In the genomic region with DNA sequence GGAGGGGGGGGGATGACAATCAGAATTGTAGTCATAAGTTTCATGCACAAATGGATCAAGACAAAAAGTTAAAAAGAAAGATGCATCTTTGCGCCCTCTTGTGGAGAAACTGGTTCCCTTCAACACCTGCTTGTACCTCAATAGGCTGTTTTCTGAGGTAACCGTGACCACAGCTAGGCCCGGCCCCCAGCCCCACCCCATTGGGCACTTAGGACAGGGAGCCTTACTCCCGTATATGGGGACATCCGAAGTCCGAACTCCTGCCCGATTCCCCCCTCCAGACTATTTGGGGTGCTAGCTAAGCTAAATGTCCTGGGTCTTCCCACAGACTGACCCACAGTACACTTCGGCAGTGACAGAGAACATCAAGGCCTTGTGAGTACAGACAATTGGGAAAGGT, we compare ENCODE assay signal across 7 mouse cellular contexts. TPM values are rescaled to one million over a fixed set of nuclear protein-coding genes. Genes with fewer than 3 reads are reported as not detected.
DNase-seq lines count a peak whose midpoint lies in the region; ATAC-seq and TF ChIP-seq lines count a peak whose summit lies in the region.

No protein-coding gene starts in this region.

- H3K27ac ChIP-seq in heart, embryonic 12.5 days (ENCODE audit: poor library complexity, severe bottlenecking) = no peak overlapping the region
- no peak overlapping the region for H3K27ac ChIP-seq in stomach, embryonic 15.5 days

- peak; percentile 59 to 79 for DNase-seq in cerebellum, postnatal 25 days
- DNase-seq in kidney, postnatal 36 days = peak; percentile 71 to 80

- TF ChIP-seq CTCF in C2C12 (IDR thresholded peaks at IDR 0.05; ENCODE audit: control insufficient read depth, insufficient read depth, insufficient read length) (peak; percentile 44), E14TG2a.4 (conservative IDR thresholded peaks at IDR 0.05; ENCODE audit: low read length) (peak; percentile 36)

- H3K79me2 ChIP-seq in C2C12 (ENCODE audit: control insufficient read depth, insufficient read depth) = peaks cover 55% of the 10 kb centered on the region

- H3K27me3 ChIP-seq in C2C12 (ENCODE audit: control insufficient read depth, insufficient read depth, insufficient read length) (no peaks in the 10 kb centered on the region), E14TG2a.4 (ENCODE audit: insufficient read depth, low read length) (peaks cover 91% of the 10 kb centered on the region)
- peaks cover 49% of the 10 kb centered on the region for H3K27me3 ChIP-seq in heart, embryonic 12.5 days (replicated peaks)
- H3K27me3 ChIP-seq in stomach, embryonic 15.5 days (replicated peaks) = no peaks in the 10 kb centered on the region

- H3K9ac ChIP-seq in heart, embryonic 12.5 days = no peak overlapping the region
- H3K9ac ChIP-seq in stomach, embryonic 15.5 days = no peak overlapping the region

- no peaks in the 10 kb centered on the region for H3K9me3 ChIP-seq in E14TG2a.4 (ENCODE audit: low read length)
- no peaks in the 10 kb centered on the region for H3K9me3 ChIP-seq in heart, embryonic 12.5 days (replicated peaks)
- H3K9me3 ChIP-seq in stomach, embryonic 15.5 days = no peaks in the 10 kb centered on the region

- peak overlapping the region; percentile 78 for H3K4me2 ChIP-seq in heart, embryonic 12.5 days
- peak overlapping the region; percentile 49; the same call in 1 of the 2 replicates for H3K4me2 ChIP-seq in stomach, embryonic 15.5 days

- H3K36me3 ChIP-seq in C2C12 (ENCODE audit: control insufficient read depth, insufficient read depth) (peaks cover 77% of the 10 kb centered on the region), E14TG2a.4 (ENCODE audit: insufficient read depth, low read length) (peaks cover 45% of the 10 kb centered on the region)
- peaks cover 42% of the 10 kb centered on the region for H3K36me3 ChIP-seq in heart, embryonic 12.5 days
- peaks cover 25% of the 10 kb centered on the region for H3K36me3 ChIP-seq in stomach, embryonic 15.5 days

- H3ac ChIP-seq in C2C12 (ENCODE audit: control insufficient read depth, insufficient read length, low read depth) = no peak overlapping the region

- no peak overlapping the region for H3K4me3 ChIP-seq in C2C12 (ENCODE audit: insufficient read depth, poor library complexity, severe bottlenecking)
- H3K4me3 ChIP-seq in E14TG2a.4 (replicated peaks; ENCODE audit: low read length) = peak overlapping the region; percentile 37; the same call in 1 of the 2 replicates
- H3K4me3 ChIP-seq in heart, embryonic 12.5 days = peak overlapping the region; percentile 35; the same call in 1 of the 2 replicates
- peak overlapping the region; percentile 23; the same call in 1 of the 2 replicates for H3K4me3 ChIP-seq in stomach, embryonic 15.5 days (replicated peaks)

- H3K4me1 ChIP-seq in E14TG2a.4 (replicated peaks; ENCODE audit: low read depth, low read length) = peaks cover 95% of the 10 kb centered on the region
- H3K4me1 ChIP-seq in heart, embryonic 12.5 days (replicated peaks) = peaks cover 24% of the 10 kb centered on the region
- H3K4me1 ChIP-seq in stomach, embryonic 15.5 days = peaks cover 37% of the 10 kb centered on the region

- peaks cover 32% of the 10 kb centered on the region for H3K79me3 ChIP-seq in C2C12 (ENCODE audit: low read depth)

- no peak for ATAC-seq in heart, embryonic 12.5 days (ENCODE audit: insufficient number of reproducible peaks, low FRiP score)
- peak; percentile 47 for ATAC-seq in megakaryocyte progenitor cell, adult 5-6 weeks (replicated peaks; ENCODE audit: poor library complexity)
- 0 out of 2 replicates have a peak, but pooled peaks have one; percentile 23 for ATAC-seq in stomach, embryonic 15.5 days (ENCODE audit: insufficient read depth, low FRiP score, low read depth)

- 21% methylated on average over 8 of the region's 8 CpGs for WGBS in heart, embryonic 12.5 days
- 22% methylated on average over 8 of the region's 8 CpGs for WGBS in stomach, embryonic 15.5 days

TF ChIP-seq in C2C12, 6 proteins besides CTCF, POLR2A, EP300 and RAD21:
- TF ChIP-seq CEBPB (IDR thresholded peaks at IDR 0.05; ENCODE audit: low read depth) = no peak
- no peak for TF ChIP-seq FOSL1 (IDR thresholded peaks at IDR 0.05; ENCODE audit: insufficient read depth, low read length, poor library complexity, severe bottlenecking)
- TF ChIP-seq MYOD1 (IDR thresholded peaks at IDR 0.05; ENCODE audit: control insufficient read depth, insufficient read length, low read depth) = no peak
- TF ChIP-seq USF1 (IDR thresholded peaks at IDR 0.05; ENCODE audit: low read depth) = no peak
- no peak for TF ChIP-seq MYOG (IDR thresholded peaks at IDR 0.05; ENCODE audit: control insufficient read depth, extremely low read depth, insufficient read length)
- TF ChIP-seq MAX (IDR thresholded peaks at IDR 0.05) = no peak

RNA-seq across cellular contexts. Expression of a gene that starts 7.0 kb away (rescaled TPM):
- 1.3 TPM for polyA plus RNA-seq in C2C12 (2012; fragmentation: generic; extraction: Trizol)
- polyA plus RNA-seq in heart, embryonic 12.5 days (2016; fragmentation: Nextera tagmentation; extraction: Ambion mirVana) = 0.63 and 0.70 TPM in 2 replicates
- total RNA-seq in megakaryocyte progenitor cell, adult 5-6 weeks (2015) = 0.74 and 1.1 TPM in 2 replicates
- 1.4 TPM in 1 of 2 replicates, not detected in the other for total RNA-seq in megakaryocyte progenitor cell, adult 5-6 weeks (2017)
- polyA plus RNA-seq in stomach, embryonic 15.5 days (2015; fragmentation: Nextera tagmentation; extraction: Ambion mirVana) = 3.7 and 4.5 TPM in 2 replicates

RNA-seq across cellular contexts. Expression of a gene that starts 20.7 kb away (rescaled TPM):
- 139 TPM for polyA plus RNA-seq in C2C12 (2012; fragmentation: generic; extraction: Trizol)
- 35.4 and 39.3 TPM in 2 replicates for polyA plus RNA-seq in heart, embryonic 12.5 days (2016; fragmentation: Nextera tagmentation; extraction: Ambion mirVana)
- 17.4 and 18.9 TPM in 2 replicates for total RNA-seq in megakaryocyte progenitor cell, adult 5-6 weeks (2015)
- total RNA-seq in megakaryocyte progenitor cell, adult 5-6 weeks (2017) = 10.8 and 16.2 TPM in 2 replicates
- 29.1 and 29.7 TPM in 2 replicates for polyA plus RNA-seq in stomach, embryonic 15.5 days (2015; fragmentation: Nextera tagmentation; extraction: Ambion mirVana)

RNA-seq across cellular contexts. Expression of a gene that starts 20.8 kb away (rescaled TPM):
- polyA plus RNA-seq in C2C12 (2012; fragmentation: generic; extraction: Trizol) = 660 TPM
- polyA plus RNA-seq in heart, embryonic 12.5 days (2016; fragmentation: Nextera tagmentation; extraction: Ambion mirVana) = 209 and 210 TPM in 2 replicates
- total RNA-seq in megakaryocyte progenitor cell, adult 5-6 weeks (2015) = 42.7 and 49.3 TPM in 2 replicates
- 207 and 220 TPM in 2 replicates for total RNA-seq in megakaryocyte progenitor cell, adult 5-6 weeks (2017)
- 224 and 229 TPM in 2 replicates for polyA plus RNA-seq in stomach, embryonic 15.5 days (2015; fragmentation: Nextera tagmentation; extraction: Ambion mirVana)

RNA-seq across cellular contexts. Expression of a gene that starts 57.2 kb away (rescaled TPM):
- polyA plus RNA-seq in C2C12 (2012; fragmentation: generic; extraction: Trizol) = 4.7 TPM
- polyA plus RNA-seq in heart, embryonic 12.5 days (2016; fragmentation: Nextera tagmentation; extraction: Ambion mirVana) = 10.1 and 11.6 TPM in 2 replicates
- 18.8 and 20.0 TPM in 2 replicates for total RNA-seq in megakaryocyte progenitor cell, adult 5-6 weeks (2015)
- 14.6 and 16.5 TPM in 2 replicates for total RNA-seq in megakaryocyte progenitor cell, adult 5-6 weeks (2017)
- polyA plus RNA-seq in stomach, embryonic 15.5 days (2015; fragmentation: Nextera tagmentation; extraction: Ambion mirVana) = 10.5 and 13.0 TPM in 2 replicates
